ENCODE assay signal across 19 mouse cellular contexts in the genomic region with DNA sequence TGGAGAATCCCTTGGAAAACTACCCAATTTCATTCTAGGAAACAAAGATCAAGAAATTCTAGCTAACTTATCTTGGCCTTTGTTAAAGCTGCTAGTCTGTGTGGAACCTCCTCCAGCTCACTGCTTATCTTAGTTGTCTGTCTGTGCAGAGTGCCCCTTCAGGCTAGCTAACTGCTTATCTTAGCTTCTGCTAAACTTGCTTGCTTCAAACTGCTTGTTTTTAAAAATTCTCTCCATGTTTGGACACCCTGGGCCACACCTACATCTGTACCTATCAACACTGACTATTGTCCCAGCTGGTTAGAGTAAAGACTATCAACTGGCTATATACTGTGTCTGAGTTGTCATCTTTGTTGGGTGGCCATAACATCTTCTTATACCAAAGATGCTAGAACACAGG.
A peak's percentile ranks its signal among the peaks of the same experiment; 100 is the strongest.
DNase-seq lines count a peak whose midpoint lies in the region; ATAC-seq and TF ChIP-seq lines count a peak whose summit lies in the region.
"Had no signal": no experiment of that assay in that cellular context is flagged by ENCODE, and none has a peak within 500 bp of the region (broad histone marks: within the 10 kb centered on the region; RNA-seq: fewer than 3 reads in every experiment).

No protein-coding gene starts in this region.

- TF ChIP-seq CTCF in kidney, adult 2 months (conservative IDR thresholded peaks at IDR 0.05; ENCODE audit: insufficient read depth, insufficient read length, low read depth, low read length), result no peak

- H3K9me3 ChIP-seq in forebrain, embryonic 11.5 days (ENCODE audit: control insufficient read depth, low read length), result no peaks in the 10 kb centered on the region
- H3K9me3 ChIP-seq in forebrain, embryonic 13.5 days (replicated peaks), result no peaks in the 10 kb centered on the region
- H3K9me3 ChIP-seq in liver, embryonic 11.5 days (ENCODE audit: control insufficient read depth, low read length), result no peaks in the 10 kb centered on the region
- H3K9me3 ChIP-seq in neural tube, embryonic 15.5 days (replicated peaks), result no peaks in the 10 kb centered on the region
- H3K9me3 ChIP-seq: embryonic facial prominence, embryonic 12.5 days; hindbrain, embryonic 15.5 days; limb, embryonic 13.5 days; megakaryocyte, embryonic 14.5 days had no signal

- DNase-seq in forebrain, embryonic 11.5 days (ENCODE audit: low spot score), result no peak
- DNase-seq in c-Kit-negative CD71-positive TER-119-positive erythroid progenitor cells, embryonic 14.5 days (ENCODE audit: low read depth, low spot score), result peak; percentile 19
- no peak for DNase-seq in liver, embryonic 11.5 days (ENCODE audit: low spot score)
- DNase-seq in cerebellum, adult 11 months, result no peak
- DNase-seq in kidney, adult 2 months, result no peak
- DNase-seq: cerebellum, adult 11-12 months; cerebellum, postnatal 25 days; heart, adult 18-20 months; kidney, adult 18-20 months; kidney, postnatal 25 days had no signal

- no peak for TF ChIP-seq POLR2A in kidney, adult 2 months (IDR thresholded peaks at IDR 0.05; ENCODE audit: low read depth, low read length)

- no peak overlapping the region for H3K4me3 ChIP-seq in forebrain, embryonic 11.5 days (ENCODE audit: low read depth, low read length)
- no peak overlapping the region for H3K4me3 ChIP-seq in forebrain, embryonic 13.5 days
- no peak overlapping the region for H3K4me3 ChIP-seq in liver, embryonic 11.5 days (ENCODE audit: low read depth, low read length)
- no peak overlapping the region for H3K4me3 ChIP-seq in neural tube, embryonic 15.5 days (replicated peaks)
- no peak overlapping the region for H3K4me3 ChIP-seq in kidney, adult 2 months (ENCODE audit: insufficient read depth, low read depth, low read length)
- H3K4me3 ChIP-seq: embryonic facial prominence, embryonic 12.5 days; hindbrain, embryonic 15.5 days; limb, embryonic 13.5 days; megakaryocyte, embryonic 14.5 days had no signal

- no peaks in the 10 kb centered on the region for H3K36me3 ChIP-seq in forebrain, embryonic 11.5 days (ENCODE audit: control insufficient read depth, insufficient read depth, low read length)
- no peaks in the 10 kb centered on the region for H3K36me3 ChIP-seq in forebrain, embryonic 13.5 days (ENCODE audit: poor library complexity, severe bottlenecking)
- H3K36me3 ChIP-seq in liver, embryonic 11.5 days (ENCODE audit: control insufficient read depth, insufficient read depth, low read length), result no peaks in the 10 kb centered on the region
- no peaks in the 10 kb centered on the region for H3K36me3 ChIP-seq in neural tube, embryonic 15.5 days
- no peaks in the 10 kb centered on the region for H3K36me3 ChIP-seq in kidney, adult 2 months (ENCODE audit: control insufficient read depth, insufficient read depth, low read length)
- H3K36me3 ChIP-seq: embryonic facial prominence, embryonic 12.5 days; hindbrain, embryonic 15.5 days; limb, embryonic 13.5 days had no signal

- H3K27me3 ChIP-seq in forebrain, embryonic 11.5 days (ENCODE audit: control insufficient read depth, insufficient read depth, low read length), result no peaks in the 10 kb centered on the region
- no peaks in the 10 kb centered on the region for H3K27me3 ChIP-seq in forebrain, embryonic 13.5 days
- H3K27me3 ChIP-seq in liver, embryonic 11.5 days (replicated peaks; ENCODE audit: control insufficient read depth, insufficient read depth, low read length), result no peaks in the 10 kb centered on the region
- no peaks in the 10 kb centered on the region for H3K27me3 ChIP-seq in neural tube, embryonic 15.5 days (replicated peaks)
- H3K27me3 ChIP-seq in kidney, adult 2 months (replicated peaks; ENCODE audit: control insufficient read depth, insufficient read depth, low read length), result no peaks in the 10 kb centered on the region
- H3K27me3 ChIP-seq: CH12.LX; embryonic facial prominence, embryonic 12.5 days; hindbrain, embryonic 15.5 days; limb, embryonic 13.5 days; megakaryocyte, embryonic 14.5 days had no signal

- no peak overlapping the region for H3K27ac ChIP-seq in forebrain, embryonic 11.5 days (ENCODE audit: low read depth, low read length)
- H3K27ac ChIP-seq in forebrain, embryonic 13.5 days, result no peak overlapping the region
- peak overlapping the region; percentile 73 for H3K27ac ChIP-seq in liver, embryonic 11.5 days (ENCODE audit: low read depth, low read length)
- no peak overlapping the region for H3K27ac ChIP-seq in neural tube, embryonic 15.5 days (replicated peaks)
- no peak overlapping the region for H3K27ac ChIP-seq in kidney, adult 2 months (ENCODE audit: insufficient read depth, low read depth, low read length)
- H3K27ac ChIP-seq: embryonic facial prominence, embryonic 12.5 days; hindbrain, embryonic 15.5 days; limb, embryonic 13.5 days had no signal

- no peaks in the 10 kb centered on the region for H3K4me1 ChIP-seq in forebrain, embryonic 11.5 days (replicated peaks; ENCODE audit: control insufficient read depth, insufficient read depth, low read length)
- H3K4me1 ChIP-seq in forebrain, embryonic 13.5 days, result no peaks in the 10 kb centered on the region
- peaks cover 9% of the 10 kb centered on the region for H3K4me1 ChIP-seq in liver, embryonic 11.5 days (replicated peaks; ENCODE audit: control insufficient read depth, insufficient read depth, low read length)
- no peaks in the 10 kb centered on the region for H3K4me1 ChIP-seq in neural tube, embryonic 15.5 days
- H3K4me1 ChIP-seq in kidney, adult 2 months (ENCODE audit: control insufficient read depth, insufficient read depth, low read length), result no peaks in the 10 kb centered on the region
- H3K4me1 ChIP-seq: embryonic facial prominence, embryonic 12.5 days; hindbrain, embryonic 15.5 days; limb, embryonic 13.5 days had no signal

- H3K4me2 ChIP-seq in forebrain, embryonic 11.5 days (ENCODE audit: low read depth, low read length, severe bottlenecking), result no peak overlapping the region
- no peak overlapping the region for H3K4me2 ChIP-seq in forebrain, embryonic 13.5 days
- no peak overlapping the region for H3K4me2 ChIP-seq in liver, embryonic 11.5 days
- no peak overlapping the region for H3K4me2 ChIP-seq in neural tube, embryonic 15.5 days
- H3K4me2 ChIP-seq: embryonic facial prominence, embryonic 12.5 days; hindbrain, embryonic 15.5 days; limb, embryonic 13.5 days had no signal

- ATAC-seq in forebrain, embryonic 11.5 days (replicated peaks; ENCODE audit: low FRiP score), result peak; percentile 42; the same call in 1 of the 2 replicates
- ATAC-seq in forebrain, embryonic 13.5 days, result no peak
- peak; percentile 96 for ATAC-seq in liver, embryonic 11.5 days (replicated peaks; ENCODE audit: low FRiP score)
- ATAC-seq in megakaryocyte progenitor cell, adult 5-6 weeks (replicated peaks; ENCODE audit: poor library complexity), result peak; percentile 95
- ATAC-seq in neural tube, embryonic 15.5 days (ENCODE audit: low FRiP score), result no peak
- ATAC-seq: midbrain, embryonic 16.5 days had no signal

- H3K9ac ChIP-seq in forebrain, embryonic 11.5 days (ENCODE audit: low read length), result no peak overlapping the region
- no peak overlapping the region for H3K9ac ChIP-seq in forebrain, embryonic 13.5 days
- H3K9ac ChIP-seq in liver, embryonic 11.5 days (ENCODE audit: low read depth, low read length), result no peak overlapping the region
- no peak overlapping the region for H3K9ac ChIP-seq in neural tube, embryonic 15.5 days (replicated peaks)
- H3K9ac ChIP-seq: embryonic facial prominence, embryonic 12.5 days; hindbrain, embryonic 15.5 days; limb, embryonic 13.5 days had no signal

Comparison
In these comparisons a context has a peak if more than half of its experiments do, and no peak if none do; other contexts are left out.
1. ATAC-seq: peak in forebrain, embryonic 11.5 days (single experiment), liver, embryonic 11.5 days (single experiment) and megakaryocyte progenitor cell, adult 5-6 weeks (single experiment); none in forebrain, embryonic 13.5 days (single experiment) and neural tube, embryonic 15.5 days (single experiment).